Mouse (Mus musculus) kidney, adult 2 months (tissue): Measurements from ENCODE around the gene Pikfyve.

ENCODE experiments used
- CTCF ChIP-seq: fragments of 200-500 bp; conservative IDR thresholded peaks from 2 replicates; pipeline ENCODE4 v1.5.1; 2011; ENCODE audit warnings: low read depth, mild to moderate bottlenecking, control low read depth, low read length, moderate library complexity, mixed read lengths; ENCODE audit not compliant: insufficient read depth, insufficient read length
- POLR2A ChIP-seq: fragments of 200-500 bp; IDR thresholded peaks from one replicate; pipeline ENCODE4 v1.6.1; 2011; ENCODE audit warnings: low read depth, low read length, control low read depth

GRCm38 (mm10) chr1:65213214-65213613 lies 26.7 kb downstream of the Pikfyve start:
- TF ChIP-seq POLR2A (no peak), CTCF (no peak)
